Mouse (Mus musculus) lung, postnatal 4 days (tissue): ENCODE measurements around the gene 1700021F05Rik.

Source experiments
- DNase-seq, 2 experiments: peaks; one replicate each; pipeline ENCODE4 v3.0.0; 2021

Gene 1700021F05Rik

GRCm38 (mm10) chr10:43540442-43541152 lies at the start of gene 1700021F05Rik:
Gene 1700021F05Rik (minus strand): TSS chr10:43540994.
- DNase-seq: peak; percentile 97 to 98

- DNase-seq: no peak
Measured at GRCm38 (mm10) chr10:43588470-43589177, 47.8 kb upstream of the 1700021F05Rik start.

- no peak for DNase-seq
Measured at GRCm38 (mm10) chr10:43584538-43584937, 43.7 kb upstream of the 1700021F05Rik start.

- no peak for DNase-seq
Measured at GRCm38 (mm10) chr10:43581260-43581659, 40.5 kb upstream of the 1700021F05Rik start.

GRCm38 (mm10) chr10:43580649-43581078 lies 39.9 kb upstream of the 1700021F05Rik start:
- peak; percentile 48 to 55 for DNase-seq

GRCm38 (mm10) chr10:43579381-43580261 lies 38.8 kb upstream of the 1700021F05Rik start:
- peak; percentile 54 to 56 for DNase-seq

GRCm38 (mm10) chr10:43578754-43579380 lies 38.1 kb upstream of the 1700021F05Rik start:
- peak; percentile 83 for DNase-seq

GRCm38 (mm10) chr10:43578366-43578753 lies 37.6 kb upstream of the 1700021F05Rik start:
- DNase-seq: peak; percentile 66 to 69

- DNase-seq: no peak
Measured at GRCm38 (mm10) chr10:43577997-43578331, 37.2 kb upstream of the 1700021F05Rik start, which contains the start of gene Cd24a. Gene Cd24a (plus strand): TSS chr10:43578284.

- DNase-seq: peak; percentile 21 to 30
Measured at GRCm38 (mm10) chr10:43577299-43577996, 36.7 kb upstream of the 1700021F05Rik start.

- DNase-seq: peak; percentile 51 to 83
Measured at GRCm38 (mm10) chr10:43574956-43575355, 34.2 kb upstream of the 1700021F05Rik start.

- DNase-seq: no peak
Measured at GRCm38 (mm10) chr10:43574352-43574751, 33.6 kb upstream of the 1700021F05Rik start.

- no peak for DNase-seq
Measured at GRCm38 (mm10) chr10:43561311-43561710, 20.5 kb upstream of the 1700021F05Rik start.

- no peak for DNase-seq
Measured at GRCm38 (mm10) chr10:43560765-43561164, 20.0 kb upstream of the 1700021F05Rik start.

GRCm38 (mm10) chr10:43559313-43559712 lies 18.5 kb upstream of the 1700021F05Rik start:
- DNase-seq: no peak

- no peak for DNase-seq
Measured at GRCm38 (mm10) chr10:43557630-43558165, 16.9 kb upstream of the 1700021F05Rik start.

- no peak for DNase-seq
Measured at GRCm38 (mm10) chr10:43551388-43551787, 10.6 kb upstream of the 1700021F05Rik start.

- no peak for DNase-seq
Measured at GRCm38 (mm10) chr10:43550923-43551322, 10.1 kb upstream of the 1700021F05Rik start.

GRCm38 (mm10) chr10:43549411-43549810 lies 8.6 kb upstream of the 1700021F05Rik start:
- DNase-seq: no peak

GRCm38 (mm10) chr10:43541153-43541544 lies 355 bp upstream of the 1700021F05Rik start:
- no peak for DNase-seq

GRCm38 (mm10) chr10:43539746-43540310 lies 966 bp downstream of the 1700021F05Rik start:
- DNase-seq: no peak
